Mouse (Mus musculus) cerebellum, adult 2 months (tissue): ENCODE measurements around the gene Brinp2. TPM values are rescaled to one million over a fixed set of nuclear protein-coding genes. Genes with fewer than 3 reads are reported as not detected.
A peak's percentile ranks its signal among the peaks of the same experiment; 100 is the strongest.

Experiments
- DNase-seq, 2 experiments: peaks; one replicate each; pipeline ENCODE4 v3.0.0; 2021
- H3K27ac ChIP-seq: fragments of 200-500 bp; 2 replicates; pipeline ENCODE4 v1.5.1; 2012; ENCODE audit warnings: low read length, control low read depth, inconsistent platforms; ENCODE audit not compliant: insufficient read depth
- H3K27me3 ChIP-seq: fragments of 200-500 bp; 2 replicates; pipeline ENCODE4 v1.6.1; 2012; ENCODE audit warnings: inconsistent platforms, mild to moderate bottlenecking, low read length, moderate library complexity; ENCODE audit not compliant: control insufficient read depth, insufficient read depth
- H3K4me1 ChIP-seq: fragments of 200-500 bp; 2 replicates; pipeline ENCODE4 v1.6.1; 2011; ENCODE audit warnings: low read length; ENCODE audit not compliant: control insufficient read depth, insufficient read depth
- H3K4me3 ChIP-seq: fragments of 200-500 bp; replicated peaks from 2 replicates; pipeline ENCODE3; 2011; ENCODE audit warnings: mild to moderate bottlenecking, low read depth, low read length, control low read depth; ENCODE audit not compliant: insufficient read depth
- CTCF ChIP-seq: fragments of 200-500 bp; IDR thresholded peaks from 2 replicates; pipeline ENCODE4 v1.5.1; 2011; ENCODE audit warnings: low read depth, mild to moderate bottlenecking, control low read depth, low read length, moderate library complexity, borderline replicate concordance; ENCODE audit not compliant: insufficient read depth
- POLR2A ChIP-seq: fragments of 200-500 bp; IDR thresholded peaks from 2 replicates; pipeline ENCODE4 v1.6.1; 2011; ENCODE audit warnings: low read length, control low read depth, borderline replicate concordance; ENCODE audit not compliant: insufficient read depth
- WGBS: fragments of 180-500 bp; shearing (Covaris S2); methylation state at CpG from one replicate; pipeline ENCODE4 v1.1.7; 2018; 5-methylcytosine and 5-hydroxymethylcytosine counted together
- polyA plus RNA-seq: library from polyadenylated mRNA; depleted of rRNA; stranded (reverse); fragments of >200 nt; gene quantifications from 2 replicates; pipeline ENCODE4 v1.2.3, GENCODE M21; 2012

Brinp2 gene
- polyA plus RNA-seq, 1 experiment: 21.0 TPM

DNA sequence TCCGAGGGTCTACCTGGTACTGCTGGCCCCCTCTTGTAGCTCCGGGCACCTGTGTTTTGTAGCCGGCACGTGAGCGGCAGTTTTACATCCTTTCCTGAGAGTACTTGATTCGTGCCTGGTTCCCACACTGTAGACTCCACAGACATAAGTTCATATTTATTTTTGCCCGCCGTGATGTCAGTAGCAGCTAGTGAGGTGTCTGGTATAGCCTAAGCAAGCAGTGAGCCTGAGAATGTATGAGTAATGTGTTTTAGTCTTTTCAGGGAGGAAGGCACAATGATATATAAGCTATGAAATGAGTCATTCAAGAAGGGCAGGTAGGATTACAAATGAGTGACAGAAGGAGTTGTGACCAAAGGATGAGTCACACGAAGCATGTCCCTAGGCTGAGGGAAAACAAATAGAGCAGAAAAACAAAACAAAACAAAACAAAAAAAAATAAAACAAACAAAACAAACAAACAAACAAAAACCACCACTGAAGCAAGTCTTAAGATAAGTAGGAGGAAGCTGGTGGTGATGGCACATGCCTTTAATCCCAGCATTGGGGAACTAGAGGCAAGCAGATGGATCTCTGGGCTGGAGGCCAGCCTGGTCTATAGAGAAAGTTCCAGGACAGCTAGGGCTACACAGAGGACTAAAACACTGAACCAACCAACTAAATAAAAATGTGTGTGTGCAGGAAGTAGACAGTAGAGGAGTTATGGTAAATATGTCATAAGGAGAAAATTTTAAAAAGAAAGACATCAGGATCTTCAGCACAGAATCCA is 100.0 kb downstream of the Brinp2 start:
- Histone ChIP-seq H3K27me3 (no peaks in the 10 kb centered on the region), H3K27ac (no peak overlapping the region), H3K4me3 (no peak overlapping the region), H3K4me1 (no peaks in the 10 kb centered on the region; the same call in 1 of the 2 replicates)
- TF ChIP-seq CTCF: no peak
- TF ChIP-seq POLR2A: no peak
- 91% methylated on average over 9 of the region's 9 CpGs for WGBS
- peak; percentile 50 to 68 for DNase-seq

DNA sequence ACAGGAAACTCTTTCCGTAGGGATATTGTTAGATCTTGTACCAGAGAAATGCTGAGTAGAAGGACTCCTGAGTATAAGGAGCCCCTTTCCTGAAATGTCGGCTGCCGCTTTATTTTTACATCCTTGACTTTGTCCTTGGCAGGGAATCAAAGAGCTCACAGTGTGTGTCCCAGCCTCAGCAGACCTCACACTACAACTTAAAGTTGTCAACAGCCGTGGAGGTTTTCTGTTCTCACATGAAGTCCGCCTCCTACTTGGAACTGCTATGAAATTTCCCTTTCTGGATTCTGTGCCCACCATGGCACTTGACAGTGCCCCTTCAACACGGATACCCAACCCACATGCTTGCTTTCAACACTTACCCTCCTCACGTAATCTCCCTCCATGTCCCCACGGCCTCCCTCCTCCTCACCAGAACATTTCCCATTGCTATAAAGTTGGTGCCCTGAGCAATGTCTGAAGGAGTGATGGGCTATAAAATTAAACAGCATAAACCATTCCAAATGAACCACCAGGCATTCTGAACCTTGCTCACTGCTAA is 103.4 kb downstream of the Brinp2 start:
- TF ChIP-seq POLR2A: no peak
- TF ChIP-seq CTCF: no peak
- no peaks in the 10 kb centered on the region for H3K27me3 ChIP-seq
- no peaks in the 10 kb centered on the region; the same call in 1 of the 2 replicates for H3K4me1 ChIP-seq
- no peak for DNase-seq
- no peak overlapping the region for H3K27ac ChIP-seq
- 64% methylated on average over 8 of the region's 8 CpGs for WGBS
- no peak overlapping the region for H3K4me3 ChIP-seq

DNA sequence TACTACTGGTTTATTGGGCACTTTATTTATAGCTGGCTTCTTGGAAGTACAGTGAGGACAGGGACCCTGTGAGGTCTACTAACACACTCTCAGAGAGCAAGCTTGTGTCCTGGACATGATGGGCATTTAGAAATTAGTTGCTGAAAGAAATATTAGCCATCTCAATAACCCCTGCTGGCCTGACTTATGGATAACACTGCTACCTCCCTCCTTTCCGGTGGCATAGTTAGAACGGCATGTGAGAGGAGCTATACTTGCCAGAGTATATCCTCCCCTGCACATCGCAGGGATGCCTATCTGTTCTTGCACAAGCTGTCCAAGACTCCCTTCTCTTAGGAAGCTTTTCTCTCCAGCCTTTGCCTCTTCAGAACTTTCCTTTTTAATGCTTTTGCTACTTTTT is 107.9 kb downstream of the Brinp2 start:
- Histone ChIP-seq H3K27ac (no peak overlapping the region), H3K27me3 (no peaks in the 10 kb centered on the region), H3K4me1 (no peaks in the 10 kb centered on the region), H3K4me3 (no peak overlapping the region)
- TF ChIP-seq POLR2A: no peak
- no peak for TF ChIP-seq CTCF
- WGBS: 85% methylated on average over 3 of the region's 3 CpGs
- no peak for DNase-seq

DNA sequence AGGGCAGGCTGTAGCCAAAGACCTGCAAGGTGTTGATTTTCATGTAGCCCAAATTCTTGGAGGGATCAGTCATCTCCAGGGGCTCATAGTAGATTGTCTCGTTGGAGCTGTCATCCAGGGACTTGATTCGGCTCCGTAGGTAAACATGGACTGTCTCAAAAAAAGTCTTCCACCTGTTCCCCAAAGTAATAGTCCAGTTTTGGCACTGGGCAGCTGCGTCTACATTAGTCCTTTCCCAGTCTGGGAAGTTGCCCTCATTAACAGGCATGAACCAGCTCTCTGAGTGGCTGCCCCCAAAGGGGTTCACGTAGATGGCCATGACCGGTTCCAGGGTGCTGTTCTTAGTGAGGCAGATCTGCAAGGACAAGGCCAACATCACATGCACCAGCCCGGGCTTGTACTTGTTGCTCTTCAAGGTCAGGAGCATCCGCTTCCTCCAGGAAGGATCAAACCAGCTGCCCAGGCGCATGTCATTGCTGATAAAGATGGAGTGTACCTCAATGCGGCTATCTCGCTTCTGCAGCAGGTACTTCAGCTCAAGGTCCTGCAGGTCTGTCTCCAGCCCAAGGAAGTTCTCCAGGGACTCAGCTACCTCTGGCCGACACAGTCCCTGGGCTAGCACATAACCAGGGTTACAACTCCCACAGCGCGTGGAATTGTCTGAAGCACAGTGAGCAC is 109.5 kb downstream of the Brinp2 start:
- no peak for TF ChIP-seq POLR2A
- no peak for TF ChIP-seq CTCF
- Histone ChIP-seq H3K4me1 (no peaks in the 10 kb centered on the region), H3K27ac (no peak overlapping the region), H3K4me3 (no peak overlapping the region), H3K27me3 (no peaks in the 10 kb centered on the region)
- 92% methylated on average over 14 of the region's 14 CpGs for WGBS
- no peak for DNase-seq

DNA sequence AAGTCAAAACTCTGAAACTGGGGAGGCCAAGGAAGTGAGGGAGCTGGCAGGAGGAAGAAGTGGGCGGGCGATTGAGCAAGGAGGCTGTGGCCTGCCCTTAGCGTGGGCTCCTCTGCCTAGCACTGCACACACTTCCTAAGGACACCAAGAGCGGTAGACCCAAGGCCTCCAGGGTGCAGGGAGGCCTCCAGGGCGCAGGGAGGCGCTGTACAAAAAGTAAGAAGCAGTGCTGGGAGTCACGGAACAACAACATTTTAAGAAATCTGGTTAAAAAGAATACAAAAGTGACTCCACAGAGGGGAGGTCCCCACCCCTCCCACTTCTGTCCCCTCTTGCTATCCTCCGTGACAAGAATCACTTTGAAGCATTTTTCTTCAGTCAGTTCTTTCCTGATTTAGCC is 110.6 kb downstream of the Brinp2 start:
- H3K27me3 ChIP-seq: no peaks in the 10 kb centered on the region
- 86% methylated on average over 8 of the region's 8 CpGs for WGBS
- no peak for TF ChIP-seq CTCF
- TF ChIP-seq POLR2A: no peak
- no peaks in the 10 kb centered on the region for H3K4me1 ChIP-seq
- H3K4me3 ChIP-seq: no peak overlapping the region
- DNase-seq: no peak
- no peak overlapping the region for H3K27ac ChIP-seq

DNA sequence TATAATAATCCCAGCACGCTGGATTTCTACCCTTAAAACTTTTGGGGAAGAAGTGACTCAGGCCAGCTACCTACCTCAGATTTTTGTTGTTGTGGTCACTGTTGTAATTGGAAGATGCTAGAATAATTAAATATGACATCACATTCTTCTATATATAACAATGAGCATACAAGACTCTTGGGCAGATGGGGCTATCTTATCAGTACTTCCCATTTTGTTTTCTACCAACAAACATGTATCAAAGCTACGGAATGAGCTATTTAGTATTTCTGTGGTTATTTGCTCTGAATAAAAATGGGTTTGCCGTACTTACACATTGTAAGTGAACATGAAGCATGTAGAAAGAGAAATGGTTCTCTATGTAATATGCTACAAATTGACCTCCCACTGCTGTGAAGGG is 112.1 kb downstream of the Brinp2 start:
- H3K27me3 ChIP-seq: no peaks in the 10 kb centered on the region
- DNase-seq: no peak
- no peaks in the 10 kb centered on the region for H3K4me1 ChIP-seq
- WGBS: 99% methylated on average over 3 of the region's 3 CpGs
- no peak overlapping the region for H3K27ac ChIP-seq
- TF ChIP-seq CTCF: no peak
- no peak for TF ChIP-seq POLR2A
- H3K4me3 ChIP-seq: no peak overlapping the region

DNA sequence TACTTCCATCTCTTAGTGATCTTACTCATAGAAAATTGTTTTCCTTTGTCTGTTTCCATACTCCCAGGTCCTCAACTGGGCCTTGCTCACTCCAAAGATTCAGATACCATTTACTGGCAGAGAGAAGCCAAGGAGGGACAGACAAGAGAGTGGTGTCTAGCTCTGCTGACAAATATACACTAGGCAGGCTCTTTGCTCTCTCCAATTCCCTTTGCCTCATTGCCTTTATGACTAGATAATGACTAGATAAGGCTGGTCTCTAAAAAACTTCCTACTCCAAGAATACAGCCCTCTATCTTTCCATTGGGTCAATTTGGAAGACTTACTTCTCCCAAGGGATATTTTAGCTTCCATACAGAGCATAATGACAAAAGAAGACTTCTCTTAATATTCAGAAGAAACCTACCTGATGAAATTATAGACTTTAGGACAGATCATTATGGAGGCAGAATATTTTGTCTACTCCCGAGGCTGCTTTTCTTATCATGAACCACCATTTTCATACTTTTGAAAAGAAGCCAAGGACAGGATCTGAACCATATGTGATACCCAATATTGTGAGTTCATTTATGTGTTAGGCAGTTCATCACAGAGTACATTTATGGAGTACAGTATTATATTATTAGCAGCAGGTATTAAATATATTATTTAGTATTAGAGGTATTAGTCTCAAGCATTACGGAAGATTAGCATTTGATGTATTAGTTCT is 114.1 kb downstream of the Brinp2 start:
- no peak overlapping the region for H3K4me3 ChIP-seq
- WGBS: 66% methylated on average over 2 of the region's 2 CpGs
- no peak overlapping the region for H3K27ac ChIP-seq
- DNase-seq: no peak
- H3K27me3 ChIP-seq: no peaks in the 10 kb centered on the region
- H3K4me1 ChIP-seq: no peaks in the 10 kb centered on the region
- no peak for TF ChIP-seq POLR2A
- no peak for TF ChIP-seq CTCF
